Comparison of ENCODE assay signal across 30 mouse cellular contexts in the genomic region with DNA sequence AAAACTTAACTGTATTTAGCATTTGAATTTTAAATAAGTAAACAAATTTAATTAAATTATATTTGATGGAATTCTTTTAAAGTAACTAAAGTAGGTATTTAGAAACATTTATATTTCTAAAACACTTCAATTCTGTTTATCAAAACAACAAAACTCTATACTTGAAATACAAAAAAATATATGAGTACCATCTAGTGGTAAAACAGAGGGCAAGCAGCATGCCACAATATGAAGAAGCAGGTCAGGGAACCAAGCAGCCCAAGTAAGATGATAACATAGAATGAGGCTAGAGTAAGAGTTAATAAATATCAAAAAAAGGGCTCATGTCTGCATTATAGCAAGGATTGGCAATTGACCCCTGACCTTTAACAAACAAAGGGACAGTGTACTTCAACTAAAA.
DNase-seq lines count a peak whose midpoint lies in the region; ATAC-seq and TF ChIP-seq lines count a peak whose summit lies in the region.
"Had no signal": no experiment of that assay in that cellular context is flagged by ENCODE, and none has a peak within 500 bp of the region (broad histone marks: within the 10 kb centered on the region; RNA-seq: fewer than 3 reads in every experiment).

No protein-coding gene starts in this region.

- no peak overlapping the region for H3K9ac ChIP-seq in midbrain, postnatal 0 days (replicated peaks; ENCODE audit: low read length, poor library complexity, severe bottlenecking)
- no peak overlapping the region for H3K9ac ChIP-seq in midbrain, embryonic 16.5 days (ENCODE audit: low read depth, low read length)
- H3K9ac ChIP-seq: embryonic facial prominence, embryonic 13.5 days; forebrain, embryonic 13.5 days; heart, embryonic 12.5 days; heart, embryonic 15.5 days; hindbrain, embryonic 12.5 days; hindbrain, embryonic 15.5 days; intestine, embryonic 15.5 days had no signal

- no peak overlapping the region for H3K4me2 ChIP-seq in midbrain, postnatal 0 days (ENCODE audit: low read depth, low read length, poor library complexity, severe bottlenecking)
- H3K4me2 ChIP-seq in midbrain, embryonic 16.5 days (ENCODE audit: low read length) = no peak overlapping the region
- H3K4me2 ChIP-seq: embryonic facial prominence, embryonic 13.5 days; forebrain, embryonic 13.5 days; heart, embryonic 12.5 days; heart, embryonic 15.5 days; hindbrain, embryonic 12.5 days; hindbrain, embryonic 15.5 days; intestine, embryonic 15.5 days had no signal

- H3K27me3 ChIP-seq in midbrain, postnatal 0 days (ENCODE audit: insufficient read depth, low read length) = no peaks in the 10 kb centered on the region
- H3K27me3 ChIP-seq in midbrain, embryonic 16.5 days (ENCODE audit: control insufficient read depth, insufficient read depth, low read depth, low read length) = no peaks in the 10 kb centered on the region
- H3K27me3 ChIP-seq: embryonic facial prominence, embryonic 13.5 days; forebrain, embryonic 13.5 days; heart, embryonic 12.5 days; heart, embryonic 15.5 days; hindbrain, embryonic 12.5 days; hindbrain, embryonic 15.5 days; intestine, embryonic 15.5 days had no signal

- peak; percentile 68 for TF ChIP-seq CTCF in layer of hippocampus, adult 2 months (conservative IDR thresholded peaks at IDR 0.05)
- peak; percentile 63 for TF ChIP-seq CTCF in midbrain, postnatal 0 days (IDR thresholded peaks at IDR 0.05)
- no peak for TF ChIP-seq CTCF in brain, embryonic 14.5 days (IDR thresholded peaks at IDR 0.05; ENCODE audit: borderline replicate concordance, extremely low read depth, insufficient read depth, insufficient read length)

- H3K4me1 ChIP-seq in midbrain, postnatal 0 days (ENCODE audit: insufficient read depth, low read length) = no peaks in the 10 kb centered on the region
- no peaks in the 10 kb centered on the region for H3K4me1 ChIP-seq in midbrain, embryonic 16.5 days (ENCODE audit: control insufficient read depth, insufficient read depth, low read length)
- H3K4me1 ChIP-seq: embryonic facial prominence, embryonic 10.5 days; embryonic facial prominence, embryonic 13.5 days; forebrain, embryonic 13.5 days; heart, embryonic 12.5 days; heart, embryonic 15.5 days; hindbrain, embryonic 12.5 days; hindbrain, embryonic 15.5 days; intestine, embryonic 15.5 days had no signal

- H3K36me3 ChIP-seq in midbrain, postnatal 0 days (ENCODE audit: insufficient read depth, low read length) = no peaks in the 10 kb centered on the region
- no peaks in the 10 kb centered on the region for H3K36me3 ChIP-seq in midbrain, embryonic 16.5 days (ENCODE audit: control insufficient read depth, insufficient read depth, low read length)
- H3K36me3 ChIP-seq: embryonic facial prominence, embryonic 10.5 days; embryonic facial prominence, embryonic 13.5 days; heart, embryonic 12.5 days; heart, embryonic 15.5 days; hindbrain, embryonic 12.5 days; hindbrain, embryonic 15.5 days; intestine, embryonic 15.5 days had no signal

- no peaks in the 10 kb centered on the region for H3K9me3 ChIP-seq in midbrain, postnatal 0 days (ENCODE audit: low read length)
- H3K9me3 ChIP-seq in midbrain, embryonic 16.5 days (replicated peaks; ENCODE audit: control insufficient read depth, low read length, poor library complexity, severe bottlenecking) = no peaks in the 10 kb centered on the region
- H3K9me3 ChIP-seq: embryonic facial prominence, embryonic 10.5 days; embryonic facial prominence, embryonic 13.5 days; forebrain, embryonic 13.5 days; heart, embryonic 12.5 days; heart, embryonic 15.5 days; hindbrain, embryonic 12.5 days; hindbrain, embryonic 15.5 days; intestine, embryonic 15.5 days had no signal

- H3K4me3 ChIP-seq in layer of hippocampus, adult 2 months = no peak overlapping the region
- H3K4me3 ChIP-seq in midbrain, postnatal 0 days (ENCODE audit: low read depth, low read length) = no peak overlapping the region
- H3K4me3 ChIP-seq in midbrain, embryonic 16.5 days (ENCODE audit: low read depth, low read length) = no peak overlapping the region
- H3K4me3 ChIP-seq: embryonic facial prominence, embryonic 10.5 days; embryonic facial prominence, embryonic 13.5 days; erythroblast, embryonic 14.5 days; forebrain, embryonic 13.5 days; heart, embryonic 12.5 days; heart, embryonic 15.5 days; hindbrain, embryonic 12.5 days; hindbrain, embryonic 15.5 days; intestine, embryonic 15.5 days had no signal

- no peak overlapping the region for H3K27ac ChIP-seq in layer of hippocampus, adult 2 months
- H3K27ac ChIP-seq in midbrain, postnatal 0 days (ENCODE audit: low read depth, low read length) = no peak overlapping the region
- H3K27ac ChIP-seq in midbrain, embryonic 16.5 days (ENCODE audit: low read length) = no peak overlapping the region
- H3K27ac ChIP-seq: embryonic facial prominence, embryonic 10.5 days; embryonic facial prominence, embryonic 13.5 days; forebrain, embryonic 13.5 days; heart, embryonic 15.5 days; hindbrain, embryonic 12.5 days; hindbrain, embryonic 15.5 days; intestine, embryonic 15.5 days had no signal

- TF ChIP-seq POLR2A in brain, embryonic 14.5 days (IDR thresholded peaks at IDR 0.05; ENCODE audit: borderline replicate concordance, extremely low read depth, insufficient read depth, insufficient read length, poor library complexity, severe bottlenecking) = no peak

- DNase-seq in layer of hippocampus, adult 2 months (ENCODE audit: low spot score in 2 of 2) = no peak
- DNase-seq in layer of hippocampus, postnatal 36 days = no peak
- DNase-seq in midbrain, postnatal 0 days (ENCODE audit: low spot score) = peak; percentile 2
- DNase-seq in brain, embryonic 14.5 days (ENCODE audit: low read depth) = peak; percentile 3
- DNase-seq in mesoderm, embryonic 11.5 days (ENCODE audit: low read depth, low spot score) = peak; percentile 12
- no peak for DNase-seq in adrenal gland, adult 2 months
- DNase-seq: adrenal gland, postnatal 10 days; adrenal gland, postnatal 36 days; cerebellum, adult 11 months; cerebellum, adult 2 months; cerebellum, adult 9-11 months; cerebellum, postnatal 25 days; embryo, embryonic 11 days; gastrocnemius, postnatal 25 days; heart, adult 18-20 months; heart, postnatal 10 days; heart, postnatal 36 days had no signal

- no peak for ATAC-seq in midbrain, postnatal 0 days (ENCODE audit: low FRiP score)
- ATAC-seq in midbrain, embryonic 16.5 days = no peak
- ATAC-seq: activated CD4-positive, CD25-positive, alpha-beta regulatory T cell, adult 4 months; CD4-positive, CD25-positive, alpha-beta regulatory T cell, adult 4 months; forebrain, embryonic 13.5 days; forebrain, embryonic 16.5 days; intestine, embryonic 15.5 days had no signal

Comparison
In these comparisons a context has a peak if more than half of its experiments do, and no peak if none do; other contexts are left out.
1. DNase-seq: peak in midbrain, postnatal 0 days (single experiment), brain, embryonic 14.5 days (single experiment) and mesoderm, embryonic 11.5 days (single experiment); none in layer of hippocampus, adult 2 months (0 of 2), layer of hippocampus, postnatal 36 days (0 of 2) and adrenal gland, adult 2 months (single experiment).